Mouse (Mus musculus) left cerebral cortex, postnatal 14 days (tissue): Measurements from ENCODE around the gene Cst11. TPM values are rescaled to one million over a fixed set of nuclear protein-coding genes. Genes with fewer than 3 reads are reported as not detected.
"Not testable (repeated sequence)": the region's sequence is repeated elsewhere in the genome, so short reads cannot be mapped to it uniquely, and the experiment has no call there.

Experiments used
- DNase-seq, 2 experiments: peaks; one replicate each; pipeline ENCODE4 v3.0.0; 2021 to 2022; ENCODE audit warnings: low spot score in 2 of 2, mixed read lengths in 1 of 2
- intact Hi-C: fragments of 180-260 bp; cut with DNase I; formaldehyde crosslinking; loops from one replicate; pipeline ENCODE4 v1.15.1; 2025
- long read RNA-seq, 2 experiments: library from polyadenylated mRNA; stranded (forward); transcript quantifications; one replicate each; pipeline ENCODE4 v2.0.0; 2021
- total RNA-seq, 2 experiments: library from RNA; stranded (reverse); gene quantifications; 2 replicates each; pipeline ENCODE4 v1.2.3; 2021

Cst11 gene
- not detected for total RNA-seq
- long read RNA-seq, experiment 1, result 0 reads
- long read RNA-seq, experiment 2, result 0 reads

- intact Hi-C loops, result not testable (repeated sequence)
These were observed at the start of gene Cst11 for GRCm38 (mm10) chr2:148771397-148771796. Cst11 (minus strand) TSS chr2:148771497.

GRCm38 (mm10) chr2:148819909-148820308 lies 48.6 kb upstream of the Cst11 start, which contains the start of gene Cst13:
Cst13 (plus strand) TSS chr2:148820081.
- intact Hi-C loops, result no loop called here

More at GRCm38 (mm10) chr2:148771397-148771796, at the start of gene Cst11:
- not testable (repeated sequence) for DNase-seq

GRCm38 (mm10) chr2:148806696-148807095 lies 35.4 kb upstream of the Cst11 start:
- DNase-seq, result no peak
- intact Hi-C loops, result no loop called here

More at GRCm38 (mm10) chr2:148819909-148820308, 48.6 kb upstream of the Cst11 start, which contains the start of gene Cst13:
- DNase-seq, result no peak

- no peak for DNase-seq
These were observed 30.2 kb upstream of the Cst11 start for GRCm38 (mm10) chr2:148801491-148801921.

GRCm38 (mm10) chr2:148798485-148798884 lies 27.2 kb upstream of the Cst11 start, which contains the start of gene Cst8:
Cst8 (plus strand) TSS chr2:148798785.
- intact Hi-C loops, result no loop called here
- DNase-seq, result no peak

More at GRCm38 (mm10) chr2:148801491-148801921, 30.2 kb upstream of the Cst11 start:
- intact Hi-C loops, result no loop called here

GRCm38 (mm10) chr2:148789142-148789541 lies 17.8 kb upstream of the Cst11 start, which contains the start of gene Cst12:
Cst12 (plus strand) TSS chr2:148789361.
- no peak for DNase-seq
- intact Hi-C loops, result no loop called here

- no peak for DNase-seq
- intact Hi-C loops, result no loop called here
These were observed 10.4 kb upstream of the Cst11 start, which contains the start of gene 8030411F24Rik for GRCm38 (mm10) chr2:148781709-148782108. 8030411F24Rik (plus strand) TSS chr2:148782009.

GRCm38 (mm10) chr2:148763648-148764388 lies 7.5 kb downstream of the Cst11 start:
- intact Hi-C loops, result no loop called here
- DNase-seq, result no peak

GRCm38 (mm10) chr2:148754310-148754846 lies 16.9 kb downstream of the Cst11 start:
- no peak for DNase-seq
- intact Hi-C loops, result no loop called here

GRCm38 (mm10) chr2:148751893-148752813 lies 19.1 kb downstream of the Cst11 start:
- peak; percentile 89 for DNase-seq
- intact Hi-C loops, result loop anchor here (1.0 kb wide), 1 partner anchor 150 kb away; no protein-coding TSS in a partner anchor

GRCm38 (mm10) chr2:148750058-148750457 lies 21.2 kb downstream of the Cst11 start, which contains the start of gene Cstl1:
Cstl1 (plus strand) TSS chr2:148750358.
- intact Hi-C loops, result no loop called here
- no peak for DNase-seq

GRCm38 (mm10) chr2:148743846-148744407 lies 27.4 kb downstream of the Cst11 start:
- no peak for DNase-seq
- intact Hi-C loops, result no loop called here

GRCm38 (mm10) chr2:148743001-148743400 lies 28.3 kb downstream of the Cst11 start:
- DNase-seq, result peak; percentile 50 to 70
- intact Hi-C loops, result no loop called here

GRCm38 (mm10) chr2:148732327-148733000 lies 38.8 kb downstream of the Cst11 start, which contains the start of gene Napb:
Napb (minus strand) TSS chr2:148732467.
- intact Hi-C loops, result no loop called here
- peak; percentile 95 to 96 for DNase-seq

GRCm38 (mm10) chr2:148731614-148732326 lies 39.5 kb downstream of the Cst11 start:
- intact Hi-C loops, result loop anchor here (2.0 kb wide), 1 partner anchor 51 kb away; the partner anchor contains the start of gene Gzf1
- peak; percentile 21 to 25 for DNase-seq

GRCm38 (mm10) chr2:148719271-148719995 lies 51.9 kb downstream of the Cst11 start:
- DNase-seq, result no peak
- intact Hi-C loops, result no loop called here
